Mouse (Mus musculus): ENCODE results near the gene Zc3h10. TPM values are rescaled to one million over a fixed set of nuclear protein-coding genes. Genes with fewer than 3 reads are reported as not detected.
A peak's percentile ranks its signal among the peaks of the same experiment; 100 is the strongest.
"Not testable (repeated sequence)": the region's sequence is repeated elsewhere in the genome, so short reads cannot be mapped to it uniquely, and the experiment has no call there.

Zc3h10 gene
- total RNA-seq, 2 experiments from 2014 or later, result 6.9 to 8.3 TPM

- DNase-seq, result no peak
Observed at GRCm38 (mm10) chr10:128495903-128496302, 51.7 kb downstream of the Zc3h10 start.

GRCm38 (mm10) chr10:128495270-128495669, 52.3 kb downstream of the Zc3h10 start:
- DNase-seq, result no peak

- DNase-seq, result no peak
Observed at GRCm38 (mm10) chr10:128494667-128495245, 52.8 kb downstream of the Zc3h10 start.

GRCm38 (mm10) chr10:128493695-128494666, 53.6 kb downstream of the Zc3h10 start, which contains the start of gene Myl6:
Gene Myl6 (minus strand): TSS chr10:128494145.
- peak; percentile 98 for DNase-seq

GRCm38 (mm10) chr10:128493319-128493694, 54.3 kb downstream of the Zc3h10 start:
- no peak for DNase-seq

- DNase-seq, result peak; percentile 80
Observed at GRCm38 (mm10) chr10:128492633-128493311, 54.8 kb downstream of the Zc3h10 start.

- not testable (repeated sequence) for DNase-seq
Observed at GRCm38 (mm10) chr10:128492051-128492450, 55.5 kb downstream of the Zc3h10 start.

Small RNAs within 50 kb of the gene (microRNA-seq; reads per million reads assigned to microRNA genes)
- gene Gm47275, result 0 reads per million in 2 experiments
- gene Mir6916, result 0 to 0.35 reads per million in 2 experiments
- 0 reads per million in 2 experiments for gene Mir6917

Other genes starting within 250 kb of the Zc3h10 start
- gene Il23a, start 249.0 kb downstream of the Zc3h10 start, total RNA-seq (2021), result 1 to 10 TPM; 1.5 to 2.2 TPM
- 10 to 100 TPM; 17.6 to 18.1 TPM for gene Pan2, start 244.4 kb downstream of the Zc3h10 start, total RNA-seq (2021)
- 100 to 1,000 TPM in 1 of 2 experiments, 10 to 100 TPM in 1; 92.1 to 100 TPM for gene Cnpy2, start 225.3 kb downstream of the Zc3h10 start, total RNA-seq (2021)
- gene Cs, start 210.0 kb downstream of the Zc3h10 start, total RNA-seq (2021), result 100 to 1,000 TPM; 819 to 825 TPM
- 10 to 100 TPM; 82.0 to 85.7 TPM for gene Coq10a, start 178.8 kb downstream of the Zc3h10 start, total RNA-seq (2021)
- 10 to 100 TPM; 44.4 to 44.9 TPM for gene Ankrd52, start 170.7 kb downstream of the Zc3h10 start, total RNA-seq (2021)
- gene Slc39a5, start 146.5 kb downstream of the Zc3h10 start, total RNA-seq (2021), result not detected
- gene Nabp2, start 136.3 kb downstream of the Zc3h10 start, total RNA-seq (2021), result 10 to 100 TPM; 44.1 to 47.1 TPM
- 10 to 100 TPM; 25.0 to 27.0 TPM for gene Rnf41, start 136.1 kb downstream of the Zc3h10 start, total RNA-seq (2021)
- 10 to 100 TPM; 97.0 to 97.3 TPM for gene Smarcc2, start 88.5 kb downstream of the Zc3h10 start, total RNA-seq (2021)
- gene Myl6, start 53.6 kb downstream of the Zc3h10 start, total RNA-seq (2021), result 100 to 1,000 TPM; 616 to 628 TPM
- 1 to 10 TPM; 3.7 TPM for gene Myl6b, start 49.1 kb downstream of the Zc3h10 start, total RNA-seq (2021)
- 10 to 100 TPM; 28.4 to 31.3 TPM for gene Esyt1, start 21.9 kb downstream of the Zc3h10 start, total RNA-seq (2021)
- 1,000 to 10,000 TPM; 2,410 to 2,531 TPM for gene Rpl41, start 1.5 kb upstream of the Zc3h10 start, total RNA-seq (2021)
- gene Pa2g4, start 18.2 kb upstream of the Zc3h10 start, total RNA-seq (2021), result 10 to 100 TPM; 81.9 to 82.5 TPM
- 1 to 10 TPM; 7.1 to 8.2 TPM for gene Erbb3, start 41.9 kb upstream of the Zc3h10 start, total RNA-seq (2021)
- gene Rps26, start 79.0 kb upstream of the Zc3h10 start, total RNA-seq (2021), result 100 to 1,000 TPM; 505 to 516 TPM
- gene Ikzf4, start 98.2 kb upstream of the Zc3h10 start, total RNA-seq (2021), result 1 to 10 TPM; 1.7 to 2.4 TPM
- gene Suox, start 126.3 kb upstream of the Zc3h10 start, total RNA-seq (2021), result 10 to 100 TPM; 11.6 to 12.1 TPM
- gene Rab5b, start 148.5 kb upstream of the Zc3h10 start, total RNA-seq (2021), result 10 to 100 TPM; 65.1 to 66.3 TPM
- gene Pmel, start 156.4 kb upstream of the Zc3h10 start, total RNA-seq (2021), result 1 to 10 TPM; 1.3 to 1.8 TPM
- gene Cdk2, start 157.3 kb upstream of the Zc3h10 start, total RNA-seq (2021), result 10 to 100 TPM; 59.2 to 63.1 TPM
- 1 to 10 TPM; 5.3 to 6.5 TPM for gene Dgka, start 197.1 kb upstream of the Zc3h10 start, total RNA-seq (2021)
- 10 to 100 TPM; 20.3 to 21.9 TPM for gene Pym1, start 200.1 kb upstream of the Zc3h10 start, total RNA-seq (2021)
- 1 to 10 TPM; 2.3 to 2.9 TPM for gene Mmp19, start 243.1 kb upstream of the Zc3h10 start, total RNA-seq (2021)

Measured in heart, postnatal 4 days (tissue).